Mouse (Mus musculus) heart, postnatal 0 days (tissue): ENCODE data around the gene Klhl8.
A peak's percentile ranks its signal among the peaks of the same experiment; 100 is the strongest.

ENCODE experiments used
- CTCF ChIP-seq: IDR thresholded peaks from 2 replicates; pipeline ENCODE4 v1.5.1; 2016; ENCODE audit warnings: antibody characterized with exemption, control low read depth, low read depth
- EP300 ChIP-seq: IDR thresholded peaks from 2 replicates; pipeline ENCODE4 v1.6.1; 2016; ENCODE audit warnings: antibody characterized with exemption, low read depth

DNA sequence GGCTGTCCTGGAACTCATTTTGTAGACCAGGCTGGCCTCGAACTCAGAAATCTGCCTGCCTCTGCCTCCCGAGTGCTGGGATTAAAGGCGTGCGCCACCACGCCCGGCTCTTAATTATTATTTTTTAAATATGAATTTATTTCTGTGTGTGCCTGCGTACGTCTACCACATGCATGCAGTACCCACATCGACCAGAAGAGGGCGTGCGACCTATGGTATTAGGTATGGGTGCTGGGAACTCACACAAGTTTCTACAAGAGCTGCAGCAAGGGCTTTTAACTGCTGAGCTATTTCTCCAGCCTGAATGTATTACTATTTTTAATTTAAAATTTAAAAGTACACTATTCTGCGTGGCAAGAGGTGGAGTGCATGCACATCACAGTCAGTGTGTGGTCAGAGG lies 15.3 kb upstream of the Klhl8 start:
- TF ChIP-seq CTCF = peak; percentile 35
- no peak for TF ChIP-seq EP300
